1 mouse cellular context compared by ENCODE assay signal in the genomic region with DNA sequence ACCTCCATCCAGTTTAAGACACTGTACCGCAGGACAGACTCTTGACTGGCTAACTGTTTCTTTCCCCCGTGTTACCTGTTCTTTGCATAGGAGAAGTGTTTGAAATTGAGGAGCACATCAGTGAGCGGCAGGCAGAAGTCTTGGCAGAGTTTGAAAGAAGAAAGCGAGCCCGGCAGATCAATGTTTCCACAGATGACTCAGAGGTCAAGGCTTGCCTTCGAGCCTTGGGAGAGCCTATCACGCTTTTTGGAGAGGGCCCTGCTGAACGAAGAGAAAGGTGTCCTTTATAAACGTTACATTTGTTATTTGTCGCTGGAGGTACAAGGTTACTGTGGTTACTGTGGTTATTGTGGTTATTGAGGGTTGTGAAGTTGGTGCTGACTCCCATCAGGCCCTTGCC.
TF ChIP-seq lines count a peak whose summit lies in the region.

No protein-coding gene starts in this region.

TF ChIP-seq in CH12.LX, 34 proteins besides CTCF, POLR2A, EP300 and RAD21 (continued from another document):
- TF ChIP-seq NRF1 (IDR thresholded peaks at IDR 0.05; ENCODE audit: low read depth, low read length) (no peak), CHD2 (IDR thresholded peaks at IDR 0.05; ENCODE audit: low read length) (no peak), POLR2AphosphoS2 (IDR thresholded peaks at IDR 0.05; ENCODE audit: low read depth, low read length) (no peak), RCOR1 (conservative IDR thresholded peaks at IDR 0.05; ENCODE audit: low read depth, low read length) (no peak)
